Mouse (Mus musculus) heart, postnatal 0 days (tissue): ENCODE measurements around the gene Anapc10. TPM values are rescaled to one million over a fixed set of nuclear protein-coding genes. Genes with fewer than 3 reads are reported as not detected.

Experiments used
- ATAC-seq: fragments of 200-750 bp; cut with Nextera tagmentation; 2 replicates; pipeline ENCODE4 v1.8.0; 2017; ENCODE audit warnings: low read depth, moderate number of reproducible peaks, moderate library complexity; ENCODE audit not compliant: insufficient read depth
- DNase-seq: peaks from one replicate; pipeline ENCODE4 v3.0.0-alpha.2; 2016; ENCODE audit warnings: low spot score
- H3K27ac ChIP-seq: fragments of 300-500 bp; sonication (generic); 2 replicates; pipeline ENCODE4 v1.5.1; 2014; ENCODE audit warnings: low read depth, mild to moderate bottlenecking
- H3K27me3 ChIP-seq: fragments of 300-500 bp; sonication (generic); 2 replicates; pipeline ENCODE4 v1.6.1; 2014; ENCODE audit warnings: low read length, mixed read lengths; ENCODE audit not compliant: control insufficient read depth, insufficient read depth
- H3K36me3 ChIP-seq: fragments of 300-500 bp; sonication (generic); replicated peaks from 2 replicates; pipeline ENCODE4 v1.6.1; 2014; ENCODE audit warnings: low read length, mixed read lengths; ENCODE audit not compliant: control insufficient read depth, insufficient read depth
- H3K4me1 ChIP-seq: fragments of 300-500 bp; sonication (generic); 2 replicates; pipeline ENCODE4 v1.6.1; 2014; ENCODE audit warnings: antibody characterized with exemption; ENCODE audit not compliant: control insufficient read depth, insufficient read depth
- H3K4me2 ChIP-seq: fragments of 300-500 bp; sonication (generic); 2 replicates; pipeline ENCODE4 v1.6.1; 2014; ENCODE audit warnings: low read depth, mild to moderate bottlenecking, low read length, moderate library complexity
- H3K4me3 ChIP-seq: fragments of 300-500 bp; sonication (generic); 2 replicates; pipeline ENCODE4 v1.5.1; 2014; ENCODE audit warnings: low read depth, low read length
- H3K9ac ChIP-seq: fragments of 300-500 bp; sonication (generic); replicated peaks from 2 replicates; pipeline ENCODE4 v1.6.1; 2014; ENCODE audit warnings: low read depth, low read length, mixed read lengths
- H3K9me3 ChIP-seq: fragments of 300-500 bp; sonication (generic); replicated peaks from 2 replicates; pipeline ENCODE4 v1.6.1; 2016; ENCODE audit warnings: low read length; ENCODE audit not compliant: control insufficient read depth
- CTCF ChIP-seq: IDR thresholded peaks from 2 replicates; pipeline ENCODE4 v1.5.1; 2016; ENCODE audit warnings: antibody characterized with exemption, control low read depth, low read depth
- EP300 ChIP-seq: IDR thresholded peaks from 2 replicates; pipeline ENCODE4 v1.6.1; 2016; ENCODE audit warnings: antibody characterized with exemption, low read depth
- WGBS: fragments of 180-500 bp; shearing (Covaris S2); extraction: QIAGEN DNeasy Blood & Tissue Kit; methylation state at CpG from one replicate; pipeline ENCODE4 v1.1.7; 2014; 5-methylcytosine and 5-hydroxymethylcytosine counted together
- polyA plus RNA-seq: library from polyadenylated mRNA; unstranded; fragments of >200 nt; fragmentation: Nextera tagmentation; extraction: Ambion mirVana; gene quantifications from 2 replicates; pipeline ENCODE4 v1.2.1, GENCODE M21; 2015
- total RNA-seq: library from RNA; depleted of rRNA; stranded (reverse); fragments of >200 nt; gene quantifications from 2 replicates; pipeline ENCODE4 v1.2.3, GENCODE M21; 2014; ENCODE audit warnings: low replicate concordance

Gene Anapc10
- total and polyA plus RNA-seq, 2 experiments from 2014 or later, result 1.9 to 20.9 TPM

DNA sequence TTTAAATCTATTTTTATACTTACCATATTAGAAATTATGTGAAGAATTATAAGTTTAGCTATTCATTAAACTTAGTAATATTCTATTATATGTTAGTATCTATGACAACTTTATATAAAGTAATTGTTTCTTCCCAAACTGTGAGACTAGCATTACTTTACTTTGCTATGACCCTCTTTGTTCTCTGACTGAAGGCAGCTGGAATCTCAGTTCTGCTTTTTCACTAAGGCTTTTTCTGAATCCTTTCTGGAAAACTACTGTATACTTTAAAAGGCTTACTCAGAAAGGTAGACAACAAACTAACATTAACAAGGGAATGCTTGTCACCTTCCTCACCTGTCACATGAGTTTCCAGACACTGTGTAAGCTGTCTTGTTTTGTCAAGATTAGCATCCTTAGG is 11.7 kb downstream of the Anapc10 start:
- Histone ChIP-seq H3K27ac (no peak overlapping the region), H3K4me3 (no peak overlapping the region), H3K27me3 (no peaks in the 10 kb centered on the region), H3K4me1 (no peaks in the 10 kb centered on the region), H3K9ac (no peak overlapping the region), H3K36me3 (peaks cover 22% of the 10 kb centered on the region), H3K4me2 (no peak overlapping the region), H3K9me3 (no peaks in the 10 kb centered on the region)
- ATAC-seq, result no peak
- DNase-seq, result no peak
- TF ChIP-seq CTCF (no peak), EP300 (no peak)

DNA sequence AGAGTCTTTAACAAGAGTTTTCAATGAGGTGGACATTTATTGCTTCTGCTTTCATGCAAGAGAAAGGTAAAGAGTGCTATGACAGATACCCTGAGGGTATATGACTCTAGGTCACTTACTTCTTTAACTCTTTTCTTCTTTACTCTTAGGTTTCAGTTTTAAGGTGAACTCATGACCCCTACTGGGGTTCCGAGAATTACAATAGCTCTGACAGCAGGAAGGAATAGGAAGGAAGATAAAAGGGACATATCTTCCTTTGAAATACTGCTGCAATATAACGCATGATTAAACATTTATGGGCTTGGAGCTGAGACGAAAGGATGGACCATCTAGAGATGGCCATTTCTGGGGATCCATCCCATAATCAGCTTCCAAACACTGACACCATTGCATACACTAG is 13.0 kb downstream of the Anapc10 start:
- Histone ChIP-seq H3K4me1 (no peaks in the 10 kb centered on the region), H3K9ac (no peak overlapping the region), H3K4me2 (no peak overlapping the region), H3K27me3 (no peaks in the 10 kb centered on the region), H3K4me3 (no peak overlapping the region), H3K27ac (no peak overlapping the region), H3K9me3 (no peaks in the 10 kb centered on the region), H3K36me3 (peaks cover 23% of the 10 kb centered on the region)
- DNase-seq (no peak), ATAC-seq (no peak)
- 63% methylated on average over 3 of the region's 3 CpGs for WGBS
- TF ChIP-seq EP300 (no peak), CTCF (no peak)

DNA sequence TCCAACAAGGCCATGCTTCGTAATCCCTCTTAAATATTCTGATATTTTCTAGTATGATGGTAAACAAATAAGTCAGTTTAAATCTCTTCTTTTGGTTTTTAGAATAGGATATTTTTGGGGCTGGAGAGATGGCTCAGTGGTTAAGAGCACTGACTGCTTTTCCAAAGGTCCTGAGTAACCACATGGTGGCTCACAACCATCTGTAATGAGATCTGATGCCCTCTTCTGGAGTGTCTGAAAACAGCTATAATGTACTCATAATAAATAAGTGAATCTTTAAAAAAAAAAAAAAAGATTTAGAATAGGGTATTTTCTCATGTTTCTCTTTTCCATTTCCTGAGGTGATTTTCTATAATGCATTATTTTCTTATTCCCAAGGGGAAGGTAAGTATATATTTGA is 16.3 kb downstream of the Anapc10 start:
- H3K4me1 ChIP-seq, result no peaks in the 10 kb centered on the region
- H3K9ac ChIP-seq, result no peak overlapping the region
- no peaks in the 10 kb centered on the region for H3K27me3 ChIP-seq
- no peak for TF ChIP-seq EP300
- no peak for TF ChIP-seq CTCF
- H3K27ac ChIP-seq, result no peak overlapping the region
- no peaks in the 10 kb centered on the region for H3K9me3 ChIP-seq
- peaks cover 21% of the 10 kb centered on the region; the same call in 1 of the 2 replicates for H3K36me3 ChIP-seq
- 96% methylated on average over 1 of the region's 1 CpGs for WGBS
- ATAC-seq (no peak), DNase-seq (no peak)
- no peak overlapping the region for H3K4me3 ChIP-seq
- no peak overlapping the region for H3K4me2 ChIP-seq

DNA sequence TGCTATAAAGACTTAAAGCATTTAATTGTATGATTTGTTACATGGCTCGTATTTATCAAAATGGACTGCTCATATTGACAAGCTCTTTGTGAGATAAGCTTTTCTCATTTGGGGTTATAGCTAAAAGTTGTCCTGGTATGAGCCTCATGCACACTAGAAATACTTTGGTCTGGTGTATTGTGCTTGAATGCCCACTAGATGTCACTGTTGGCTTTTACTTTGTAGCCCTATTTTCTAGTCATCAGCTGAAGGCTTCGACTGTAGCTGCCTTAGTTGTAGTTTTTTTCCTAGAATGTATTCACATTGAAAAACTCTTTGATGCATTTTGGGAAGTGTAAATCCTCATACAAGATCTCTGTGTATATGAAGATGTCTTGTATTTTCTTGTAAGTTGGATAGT is 22.7 kb downstream of the Anapc10 start:
- Histone ChIP-seq H3K36me3 (peaks cover 14% of the 10 kb centered on the region; the same call in 1 of the 2 replicates), H3K4me3 (no peak overlapping the region), H3K4me2 (no peak overlapping the region), H3K27me3 (no peaks in the 10 kb centered on the region), H3K4me1 (no peaks in the 10 kb centered on the region), H3K27ac (no peak overlapping the region), H3K9ac (no peak overlapping the region), H3K9me3 (no peaks in the 10 kb centered on the region)
- DNase-seq (peak; percentile 53), ATAC-seq (no peak)
- peak; percentile 83 for TF ChIP-seq CTCF
- TF ChIP-seq EP300, result no peak
- WGBS, result 9% methylated on average over 2 of the region's 2 CpGs

DNA sequence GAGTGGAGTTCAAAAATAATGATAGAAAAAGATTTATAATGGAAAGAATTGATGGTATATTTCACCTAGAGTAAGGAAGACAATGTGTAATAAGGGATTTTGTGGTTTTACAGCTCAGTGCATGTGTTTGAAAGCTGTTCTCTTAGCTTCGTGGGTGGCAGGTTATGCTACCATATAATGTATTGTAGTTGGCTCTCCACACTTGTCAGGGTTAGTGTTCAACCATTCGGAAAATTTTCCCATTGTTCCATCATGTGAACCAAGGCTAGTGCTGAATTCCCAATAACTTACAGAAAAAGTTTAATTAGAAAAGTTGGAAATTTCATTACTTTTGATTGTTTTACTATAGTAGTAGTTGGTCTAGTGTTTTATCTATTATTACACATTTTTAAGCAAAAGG is 36.6 kb downstream of the Anapc10 start:
- Histone ChIP-seq H3K36me3 (peaks cover 13% of the 10 kb centered on the region; the same call in 1 of the 2 replicates), H3K27ac (no peak overlapping the region), H3K27me3 (no peaks in the 10 kb centered on the region), H3K9ac (no peak overlapping the region), H3K4me1 (no peaks in the 10 kb centered on the region), H3K9me3 (no peaks in the 10 kb centered on the region), H3K4me3 (no peak overlapping the region), H3K4me2 (no peak overlapping the region)
- DNase-seq (no peak), ATAC-seq (no peak)
- TF ChIP-seq EP300, result no peak
- 78% methylated on average over 2 of the region's 2 CpGs for WGBS

- DNase-seq (no peak), ATAC-seq (no peak)
- no peak overlapping the region for H3K4me3 ChIP-seq
- H3K9me3 ChIP-seq, result no peaks in the 10 kb centered on the region
- TF ChIP-seq EP300 (no peak), CTCF (no peak)
- 78% methylated on average over 4 of the region's 4 CpGs for WGBS
- no peak overlapping the region for H3K27ac ChIP-seq
- H3K9ac ChIP-seq, result no peak overlapping the region
- no peak overlapping the region for H3K4me2 ChIP-seq
- H3K4me1 ChIP-seq, result no peaks in the 10 kb centered on the region
- peaks cover 13% of the 10 kb centered on the region; the same call in 1 of the 2 replicates for H3K36me3 ChIP-seq
- no peaks in the 10 kb centered on the region for H3K27me3 ChIP-seq
These were observed 37.0 kb downstream of the Anapc10 start for GRCm38 (mm10) chr8:79748591-79748990.
